Mouse (Mus musculus) left cerebral cortex, postnatal 14 days (tissue): ENCODE measurements around the gene Kcng1. TPM values are rescaled to one million over a fixed set of nuclear protein-coding genes. Genes with fewer than 3 reads are reported as not detected.

Source experiments
- DNase-seq, 2 experiments: peaks; one replicate each; pipeline ENCODE4 v3.0.0; 2021 to 2022; ENCODE audit warnings: low spot score in 2 of 2, mixed read lengths in 1 of 2
- intact Hi-C: fragments of 180-260 bp; cut with DNase I; formaldehyde crosslinking; loops from one replicate; pipeline ENCODE4 v1.15.1; 2025
- total RNA-seq, 2 experiments: library from RNA; stranded (reverse); gene quantifications; 2 replicates each; pipeline ENCODE4 v1.2.3; 2021

The Kcng1 gene
- total RNA-seq, 2 experiments from 2014 or later, result 52.5 to 54.4 TPM

GRCm38 (mm10) chr2:168273387-168273786, 8.1 kb downstream of the Kcng1 start:
- intact Hi-C loops, result no loop called here

DNA sequence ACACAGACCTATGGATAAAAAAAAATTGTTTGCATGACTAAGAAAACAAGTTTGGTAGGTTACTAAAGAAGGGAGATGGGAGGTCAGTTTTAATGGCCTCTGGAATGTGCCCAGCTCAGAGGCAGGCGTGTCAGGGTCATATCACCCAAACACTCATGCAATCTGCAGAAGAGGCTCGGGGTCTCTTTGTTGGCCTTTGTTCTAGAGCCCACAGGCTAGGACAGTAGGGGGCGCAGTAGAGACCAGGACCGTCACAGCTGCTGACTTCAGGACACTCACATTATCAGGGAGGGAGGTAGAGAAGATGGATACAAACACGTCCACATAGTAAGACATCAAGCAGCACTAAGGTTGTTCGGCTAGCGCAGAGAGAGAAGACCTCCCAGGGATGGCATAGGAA, 13.5 kb downstream of the Kcng1 start:
- no peak for DNase-seq
- intact Hi-C loops, result no loop called here

More at GRCm38 (mm10) chr2:168273387-168273786, 8.1 kb downstream of the Kcng1 start:
- no peak for DNase-seq

DNA sequence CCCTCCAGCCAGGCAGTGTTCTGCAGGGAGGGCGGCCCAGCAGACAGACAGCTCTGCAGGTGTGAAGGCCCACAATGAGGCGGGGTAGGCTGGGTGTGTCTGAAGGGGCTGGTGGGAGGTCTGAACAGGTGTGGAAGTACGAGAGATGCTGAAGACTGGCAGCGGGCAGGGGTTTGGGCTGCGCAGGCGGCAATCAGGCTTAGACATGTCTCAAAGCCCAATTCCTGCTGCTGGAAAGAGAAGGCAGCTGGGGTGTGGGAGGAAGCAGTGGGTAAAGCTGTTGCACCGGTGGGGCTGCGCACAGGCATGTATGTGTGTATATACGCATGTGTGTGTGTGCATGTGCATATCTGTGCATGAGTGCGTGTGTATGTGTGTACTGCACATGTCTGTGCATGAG, 20.6 kb downstream of the Kcng1 start:
- intact Hi-C loops, result no loop called here
- DNase-seq, result peak; percentile 65 to 83

GRCm38 (mm10) chr2:168260124-168260523, 21.4 kb downstream of the Kcng1 start:
- DNase-seq, result no peak
- intact Hi-C loops, result no loop called here

DNA sequence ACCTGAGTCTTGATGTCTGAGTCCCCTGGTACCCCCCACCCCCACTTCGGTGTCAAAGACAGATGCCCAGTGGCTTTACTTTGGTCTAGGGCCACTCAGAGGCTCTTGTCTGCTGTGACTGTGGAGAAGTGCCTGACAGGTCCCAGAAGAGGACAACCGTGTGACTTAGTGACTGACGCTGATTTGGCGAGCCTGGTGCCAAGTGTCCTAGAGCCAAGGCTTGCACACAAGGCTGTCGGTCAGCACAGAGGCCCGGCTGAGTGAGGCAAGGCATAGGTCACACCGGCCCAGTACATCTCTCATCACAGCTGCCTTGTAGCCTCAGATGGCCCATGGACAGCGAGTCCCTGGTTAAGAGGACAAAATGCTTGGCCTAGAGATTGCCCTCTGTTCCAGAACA, 22.5 kb downstream of the Kcng1 start:
- intact Hi-C loops, result no loop called here
- DNase-seq, result no peak

DNA sequence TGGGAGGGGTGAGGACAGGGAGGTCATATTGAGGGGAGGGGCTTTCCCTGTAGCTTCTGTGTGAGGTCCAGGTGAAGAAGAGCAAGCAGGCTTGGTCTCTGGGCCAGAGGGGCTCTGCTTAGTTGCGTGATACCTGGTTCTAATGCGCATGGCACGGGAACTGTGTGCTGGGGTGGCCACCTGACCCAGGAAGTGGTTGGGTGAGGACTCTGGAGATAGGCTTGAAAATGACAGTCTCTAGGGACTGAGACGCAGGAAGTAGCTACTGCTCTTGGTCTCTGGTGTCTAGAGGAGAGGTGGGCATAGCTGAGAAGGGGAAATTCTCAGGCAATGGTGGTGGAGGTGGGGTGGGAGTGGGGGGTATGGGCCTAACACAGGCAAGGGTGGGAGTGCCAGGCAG, 24.3 kb downstream of the Kcng1 start:
- intact Hi-C loops, result no loop called here

GRCm38 (mm10) chr2:168256506-168256905, 25.0 kb downstream of the Kcng1 start:
- intact Hi-C loops, result no loop called here
- no peak for DNase-seq

More for the DNA sequence above, 24.3 kb downstream of the Kcng1 start:
- no peak for DNase-seq

DNA sequence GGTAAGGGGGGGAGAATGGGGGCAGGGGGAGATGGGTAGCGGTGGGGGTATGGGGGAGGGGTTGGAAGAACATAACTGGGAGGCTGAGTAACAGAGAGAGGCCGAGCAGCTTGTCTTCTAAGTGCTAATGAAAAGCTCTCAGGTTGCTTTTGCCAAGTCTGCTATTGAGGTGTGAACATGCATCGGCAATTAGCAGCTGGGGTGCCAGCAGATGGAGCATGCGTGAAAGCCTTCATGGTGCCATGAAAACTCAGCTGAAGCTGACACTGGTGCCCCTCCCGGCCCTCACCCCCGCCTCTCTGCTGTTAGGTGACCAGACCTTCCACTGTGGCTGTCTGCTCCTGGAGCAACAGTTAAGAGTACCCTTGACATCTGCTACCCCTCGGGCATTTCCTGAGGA, 27.7 kb downstream of the Kcng1 start:
- intact Hi-C loops, result no loop called here
- DNase-seq, result peak; percentile 46 to 80

GRCm38 (mm10) chr2:168252639-168253292, 28.8 kb downstream of the Kcng1 start:
- intact Hi-C loops, result no loop called here
- DNase-seq, result no peak

DNA sequence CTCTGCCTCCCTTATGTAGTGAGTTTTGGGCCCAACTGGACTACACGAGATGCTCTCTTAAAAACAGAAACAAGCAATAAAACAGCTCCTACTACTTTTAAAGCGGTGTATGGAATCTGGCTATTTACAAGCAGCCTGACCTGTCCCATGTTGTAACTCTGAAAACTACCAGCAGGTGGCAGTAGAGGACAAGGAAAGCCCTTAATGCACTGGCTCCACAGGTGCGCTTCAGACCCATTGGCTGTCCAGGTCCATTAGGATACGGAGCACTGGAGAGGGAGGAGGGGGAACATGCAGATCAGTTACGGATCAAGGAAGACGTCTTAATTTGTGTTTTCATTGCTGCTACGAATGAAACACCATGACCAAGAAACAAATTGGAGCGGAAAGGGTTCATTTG, 31.3 kb downstream of the Kcng1 start:
- DNase-seq, result peak; percentile 93
- intact Hi-C loops, result loop anchor here (1.0 to 2.0 kb wide), 2 partner anchors 195 to 379 kb away; no protein-coding TSS in a partner anchor

DNA sequence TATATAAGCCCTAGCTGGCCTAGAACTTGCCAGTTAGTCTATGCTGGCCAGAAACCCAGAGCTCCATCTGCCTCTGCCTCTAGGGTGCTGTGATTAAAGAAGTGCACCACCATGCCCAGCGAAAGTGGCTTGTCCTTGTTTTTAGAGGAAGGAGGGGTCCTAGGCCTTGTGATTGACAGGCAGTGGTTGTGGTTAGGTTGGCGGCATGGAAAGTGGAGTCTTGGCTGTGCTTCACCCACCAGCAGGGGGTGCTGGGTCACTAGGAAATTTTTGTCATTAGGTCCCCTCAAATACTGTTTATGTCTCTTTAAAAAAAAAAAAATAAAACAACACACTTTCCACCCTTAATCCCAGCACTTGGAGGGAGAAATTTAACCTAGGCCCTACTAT, 32.7 kb downstream of the Kcng1 start:
- intact Hi-C loops, result no loop called here
- DNase-seq, result no peak

- intact Hi-C loops, result no loop called here
- DNase-seq, result no peak
These were observed 33.2 kb downstream of the Kcng1 start for GRCm38 (mm10) chr2:168248167-168248855.

DNA sequence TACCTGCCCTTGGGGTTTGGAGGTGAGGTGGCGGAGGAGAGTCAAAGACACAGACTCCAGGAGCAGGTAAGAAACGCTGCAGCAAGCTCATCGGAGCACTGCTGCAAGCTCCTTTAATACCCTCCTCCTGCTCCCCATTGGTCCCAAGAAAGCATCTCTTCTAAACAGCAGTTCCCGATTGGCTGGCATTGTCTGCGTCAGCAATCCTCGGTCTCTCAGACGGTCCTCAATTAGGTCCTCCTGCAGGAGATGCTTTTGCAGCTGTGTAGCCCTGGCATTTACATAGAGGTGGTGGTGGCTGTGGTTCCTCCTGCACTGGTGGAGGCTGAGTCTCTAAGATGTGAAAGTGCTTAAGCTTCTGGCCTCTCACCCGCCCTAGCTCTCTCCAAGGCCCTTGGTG, 36.0 kb downstream of the Kcng1 start:
- DNase-seq, result no peak
- intact Hi-C loops, result no loop called here

DNA sequence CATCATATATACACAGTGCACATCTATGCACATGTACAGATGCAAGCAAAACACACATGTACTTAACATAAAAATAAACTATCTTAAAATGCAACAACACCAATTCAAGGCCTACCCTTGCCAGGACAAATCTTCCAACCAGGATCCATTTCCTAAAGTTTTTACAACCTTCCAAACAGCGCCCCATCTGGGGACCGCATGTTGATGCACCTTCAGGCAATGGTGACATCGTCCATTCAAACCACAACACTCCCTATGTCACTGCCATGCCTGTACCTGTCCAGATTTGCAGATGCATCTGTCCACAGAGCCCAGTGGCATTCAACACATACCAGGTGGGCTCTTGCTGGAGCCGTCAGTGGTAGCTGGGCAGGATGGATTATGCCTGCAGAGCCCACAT, 38.3 kb downstream of the Kcng1 start:
- DNase-seq, result no peak
- intact Hi-C loops, result no loop called here

DNA sequence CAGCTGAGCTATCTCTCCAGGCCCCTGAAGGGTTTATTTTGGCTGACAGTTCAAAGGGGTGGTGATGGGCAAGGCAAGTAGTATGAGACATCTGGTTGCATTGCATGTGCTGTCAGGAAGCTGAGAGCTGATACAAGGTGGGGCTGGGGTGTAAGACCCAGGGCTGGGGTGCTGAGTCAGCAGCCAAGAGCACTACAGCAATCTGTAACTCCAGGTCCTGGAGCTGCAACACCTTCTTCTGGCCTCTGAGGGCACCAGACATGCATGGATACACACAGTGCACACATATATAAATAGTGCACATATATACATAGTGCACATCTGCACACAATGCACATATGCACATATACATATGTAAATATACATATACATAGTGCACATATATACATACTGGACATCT, 38.7 kb downstream of the Kcng1 start:
- DNase-seq, result no peak
- intact Hi-C loops, result no loop called here

- DNase-seq, result no peak
- intact Hi-C loops, result no loop called here
These were observed 43.2 kb downstream of the Kcng1 start for GRCm38 (mm10) chr2:168238335-168238734.

GRCm38 (mm10) chr2:168233286-168233685, 48.2 kb downstream of the Kcng1 start:
- no peak for DNase-seq
- intact Hi-C loops, result no loop called here

DNA sequence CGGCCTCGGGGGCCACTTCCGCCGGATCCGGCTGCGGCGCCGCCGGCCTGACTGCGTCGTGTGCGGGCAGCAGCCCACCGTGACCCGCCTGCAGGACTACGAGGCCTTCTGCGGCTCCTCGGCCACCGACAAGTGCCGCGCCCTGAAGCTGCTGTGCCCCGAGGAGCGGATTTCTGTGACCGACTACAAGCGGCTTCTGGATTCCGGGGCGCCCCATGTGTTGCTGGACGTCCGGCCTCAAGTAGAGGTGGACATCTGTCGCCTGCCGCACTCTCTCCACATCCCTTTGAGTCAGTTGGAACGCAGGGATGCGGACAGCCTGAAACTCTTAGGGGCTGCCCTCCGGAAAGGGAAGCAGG, 50.1 kb downstream of the Kcng1 start:
- intact Hi-C loops, result no loop called here
- DNase-seq, result no peak

DNA sequence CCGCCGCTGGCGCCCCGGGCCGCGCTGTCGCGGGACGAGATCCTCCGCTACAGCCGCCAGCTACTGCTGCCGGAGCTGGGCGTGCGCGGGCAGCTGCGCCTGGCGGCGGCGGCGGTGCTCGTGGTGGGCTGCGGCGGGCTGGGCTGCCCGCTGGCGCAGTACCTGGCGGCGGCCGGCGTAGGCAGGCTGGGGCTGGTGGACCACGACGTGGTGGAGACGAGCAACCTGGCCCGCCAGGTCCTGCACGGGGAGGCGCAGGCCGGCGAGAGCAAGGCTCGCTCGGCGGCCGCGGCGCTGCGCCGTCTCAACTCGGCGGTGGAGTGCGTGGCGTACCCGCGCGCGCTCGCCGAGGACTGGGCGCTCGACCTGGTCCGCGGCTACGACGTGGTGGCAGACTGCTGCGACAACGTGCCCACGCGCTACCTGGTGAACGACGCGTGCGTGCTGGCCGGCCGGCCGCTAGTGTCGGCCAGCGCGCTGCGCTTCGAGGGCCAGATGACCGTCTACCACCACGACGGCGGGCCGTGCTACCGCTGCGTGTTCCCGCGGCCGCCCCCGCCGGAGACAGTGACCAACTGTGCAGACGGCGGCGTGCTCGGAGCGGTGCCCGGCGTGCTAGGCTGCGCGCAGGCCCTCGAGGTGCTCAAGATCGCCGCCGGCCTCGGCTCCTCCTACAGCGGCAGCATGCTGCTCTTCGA, 50.6 kb downstream of the Kcng1 start:
- peak in 1 of 2 experiments; percentile 42 for DNase-seq
- intact Hi-C loops, result no loop called here

DNA sequence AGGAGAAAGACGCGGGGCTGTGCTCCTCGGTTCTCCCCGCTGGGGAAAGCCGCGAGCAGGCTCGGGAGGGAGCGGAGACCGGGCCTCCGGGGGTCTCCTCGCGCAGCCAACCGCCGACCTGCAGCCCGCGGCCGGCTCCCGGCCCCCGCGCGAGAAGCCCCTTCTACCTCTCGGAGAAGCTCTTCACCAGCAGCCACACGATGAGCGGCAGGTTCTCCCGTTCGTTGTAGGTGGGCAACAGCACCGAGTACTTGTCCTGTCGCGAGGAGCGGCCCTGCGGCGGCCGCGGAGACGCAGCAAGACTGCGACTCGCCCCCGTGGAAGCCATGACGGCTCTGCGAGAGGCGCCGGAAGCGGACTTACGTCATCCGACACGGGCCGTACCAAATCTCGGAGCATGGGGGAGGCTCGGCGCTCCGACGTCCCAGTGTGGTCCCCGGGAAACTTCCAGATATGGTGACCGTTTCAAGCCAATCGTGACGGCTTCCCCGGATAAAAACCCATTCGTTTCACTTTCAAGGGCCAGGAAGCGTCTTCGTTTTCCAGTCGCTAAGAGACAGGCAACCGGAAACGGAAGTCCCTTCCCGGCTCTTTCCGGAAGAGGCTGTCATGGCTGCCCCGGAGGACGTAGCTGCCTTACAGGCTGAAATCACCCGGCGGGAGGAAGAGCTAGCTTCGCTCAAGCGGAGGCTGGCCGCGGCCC, 51.4 kb downstream of the Kcng1 start, which contains the start of the genes Gm20716, Dpm1 and Mocs3:
Gm20716 (minus strand) TSS at position 339 of the 703 bp plus-strand sequence.
Dpm1 (minus strand) TSS at position 566 of the 703 bp plus-strand sequence.
Mocs3 (plus strand) TSS at position 597 of the 703 bp plus-strand sequence.
- intact Hi-C loops, result no loop called here
- peak; percentile 86 to 88 for DNase-seq
